Mouse (Mus musculus) lung, adult 2 months (tissue): ENCODE data around the gene Galnt18.

Experiments
- CTCF ChIP-seq: fragments of 200-500 bp; IDR thresholded peaks from 2 replicates; pipeline ENCODE4 v1.5.1; 2011; ENCODE audit warnings: mild to moderate bottlenecking, low read length, control low read depth; ENCODE audit not compliant: insufficient read depth
- POLR2A ChIP-seq: fragments of 200-500 bp; IDR thresholded peaks from 2 replicates; pipeline ENCODE4 v1.6.1; 2011; ENCODE audit warnings: low read depth, mild to moderate bottlenecking, control low read depth, low read length, borderline replicate concordance; ENCODE audit errors: extremely low read depth

DNA sequence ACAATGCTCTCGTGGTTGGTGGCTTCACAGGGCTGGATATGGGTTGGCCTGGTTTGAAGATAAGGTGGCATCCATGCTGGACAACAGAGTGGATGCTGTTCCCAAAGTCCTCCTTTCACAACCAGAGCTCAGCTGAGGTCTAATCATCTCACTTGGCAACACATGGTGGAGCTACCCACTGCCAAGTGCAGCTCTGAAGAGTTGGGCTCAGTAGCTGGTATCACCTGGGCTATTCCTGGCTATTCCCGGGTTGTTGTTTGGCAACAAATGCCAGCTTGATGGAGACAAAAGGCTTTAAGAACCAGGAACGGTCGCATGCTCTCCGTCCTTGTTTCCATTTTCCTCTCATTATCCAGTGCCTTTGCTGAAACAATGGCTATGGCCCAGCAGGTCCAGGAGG lies 19.2 kb upstream of the Galnt18 start:
- no peak for TF ChIP-seq CTCF
- TF ChIP-seq POLR2A = no peak
